Comparison of ENCODE assay signal across 11 mouse cellular contexts in genomic region chr7:139585183-139585821, GRCm38 (mm10). TPM values are rescaled to one million over a fixed set of nuclear protein-coding genes. Genes with fewer than 3 reads are reported as not detected.
DNase-seq lines count a peak whose midpoint lies in the region; ATAC-seq and TF ChIP-seq lines count a peak whose summit lies in the region.
"Had no signal": no experiment of that assay in that cellular context is flagged by ENCODE, and none has a peak within 500 bp of the region (broad histone marks: within the 10 kb centered on the region; RNA-seq: fewer than 3 reads in every experiment).

No protein-coding gene starts in this region.

- peaks cover 41% of the 10 kb centered on the region for H3K4me1 ChIP-seq in heart, embryonic 15.5 days (replicated peaks)
- no peaks in the 10 kb centered on the region; the same call in 1 of the 2 replicates for H3K4me1 ChIP-seq in heart, adult 2 months (ENCODE audit: control insufficient read depth, insufficient read depth, low read length)
- peaks cover 42% of the 10 kb centered on the region for H3K4me1 ChIP-seq in neural tube, embryonic 15.5 days
- peaks cover 42% of the 10 kb centered on the region for H3K4me1 ChIP-seq in limb, embryonic 12.5 days (replicated peaks)

- no peak overlapping the region for H3K27ac ChIP-seq in heart, embryonic 15.5 days
- no peak overlapping the region for H3K27ac ChIP-seq in heart, adult 2 months
- H3K27ac ChIP-seq in neural tube, embryonic 15.5 days (replicated peaks), result no peak overlapping the region
- H3K27ac ChIP-seq in limb, embryonic 12.5 days, result no peak overlapping the region

- no peaks in the 10 kb centered on the region for H3K9me3 ChIP-seq in heart, embryonic 15.5 days (replicated peaks)
- no peaks in the 10 kb centered on the region for H3K9me3 ChIP-seq in neural tube, embryonic 15.5 days (replicated peaks)
- H3K9me3 ChIP-seq in limb, embryonic 12.5 days, result no peaks in the 10 kb centered on the region

- H3K36me3 ChIP-seq in heart, embryonic 15.5 days, result no peaks in the 10 kb centered on the region
- H3K36me3 ChIP-seq in heart, adult 2 months (ENCODE audit: control insufficient read depth, insufficient read depth, low read length), result no peaks in the 10 kb centered on the region
- H3K36me3 ChIP-seq in neural tube, embryonic 15.5 days, result no peaks in the 10 kb centered on the region
- H3K36me3 ChIP-seq in limb, embryonic 12.5 days, result no peaks in the 10 kb centered on the region

- no peak for ATAC-seq in heart, embryonic 15.5 days (replicated peaks; ENCODE audit: insufficient number of reproducible peaks, insufficient read depth, low FRiP score, low read depth)
- ATAC-seq in neural tube, embryonic 15.5 days (ENCODE audit: low FRiP score), result no peak
- ATAC-seq in limb, embryonic 12.5 days (ENCODE audit: insufficient number of reproducible peaks, insufficient read depth, low FRiP score, low TSS enrichment, low read depth), result no peak
- ATAC-seq: inflammation-experienced regulatory T-cells, adult 6 months had no signal

- H3K9ac ChIP-seq in heart, embryonic 15.5 days, result no peak overlapping the region
- H3K9ac ChIP-seq in heart, adult 2 months (ENCODE audit: low read depth, low read length), result no peak overlapping the region
- H3K9ac ChIP-seq in neural tube, embryonic 15.5 days (replicated peaks), result no peak overlapping the region
- H3K9ac ChIP-seq in limb, embryonic 12.5 days (replicated peaks), result no peak overlapping the region

- WGBS in heart, embryonic 15.5 days, result 3% methylated on average over 29 of the region's 29 CpGs
- 5% methylated on average over 29 of the region's 29 CpGs for WGBS in heart, adult 2 months
- WGBS in neural tube, embryonic 15.5 days, result 2% methylated on average over 29 of the region's 29 CpGs
- 2% methylated on average over 29 of the region's 29 CpGs for WGBS in limb, embryonic 12.5 days

- 0 out of 2 replicates have a peak overlapping the region, but pooled peaks have one; percentile 29 for H3K4me3 ChIP-seq in heart, embryonic 15.5 days
- no peak overlapping the region for H3K4me3 ChIP-seq in heart, adult 2 months
- H3K4me3 ChIP-seq in neural tube, embryonic 15.5 days (replicated peaks), result no peak overlapping the region
- H3K4me3 ChIP-seq in limb, embryonic 12.5 days (replicated peaks), result 0 out of 2 replicates have a peak overlapping the region, but pooled peaks have one; percentile 19

- H3K4me2 ChIP-seq in heart, embryonic 15.5 days, result peak overlapping the region; percentile 46; the same call in 1 of the 2 replicates
- no peak overlapping the region for H3K4me2 ChIP-seq in neural tube, embryonic 15.5 days
- H3K4me2 ChIP-seq in limb, embryonic 12.5 days, result 0 out of 2 replicates have a peak overlapping the region, but pooled peaks have one; percentile 39

- no peak for DNase-seq in heart, adult 2 months
- peak; percentile 34 for DNase-seq in neural tube, embryonic 10.5 days (ENCODE audit: extremely low spot score, low spot score)
- DNase-seq in ovary, adult 18-20 months (ENCODE audit: low spot score), result no peak
- DNase-seq in frontal cortex, postnatal 10 days (ENCODE audit: low spot score in 2 of 2), result no peak
- DNase-seq in lung, postnatal 25 days (ENCODE audit: low spot score), result no peak
- DNase-seq: lung, postnatal 36 days; spleen, adult 18-20 months had no signal

- no peaks in the 10 kb centered on the region for H3K79me2 ChIP-seq in heart, adult 2 months (replicated peaks; ENCODE audit: control insufficient read depth, insufficient read depth, low read length)

- peaks cover 86% of the 10 kb centered on the region for H3K27me3 ChIP-seq in heart, embryonic 15.5 days
- H3K27me3 ChIP-seq in heart, adult 2 months (ENCODE audit: control insufficient read depth, insufficient read depth, low read length), result peaks cover 29% of the 10 kb centered on the region
- peaks cover 99% of the 10 kb centered on the region for H3K27me3 ChIP-seq in neural tube, embryonic 15.5 days (replicated peaks)
- H3K27me3 ChIP-seq in limb, embryonic 12.5 days, result peaks cover 100% of the 10 kb centered on the region

- TF ChIP-seq CTCF in heart, adult 2 months (IDR thresholded peaks at IDR 0.05), result no peak

- no peak for TF ChIP-seq EP300 in heart, adult 2 months (IDR thresholded peaks at IDR 0.05; ENCODE audit: insufficient read depth, low read depth, low read length)

- intact Hi-C loops in heart, adult 2 months (cut with DNase I), result no loop called here

- TF ChIP-seq POLR2A in heart, adult 2 months (IDR thresholded peaks at IDR 0.05; ENCODE audit: insufficient read depth, low read depth, low read length), result no peak

RNA-seq across cellular contexts. Expression of gene Nkx6-2, which starts 2.7 kb away (rescaled TPM):
- 0.16 and 0.48 TPM in 2 replicates for polyA plus RNA-seq in heart, embryonic 15.5 days (2015; fragmentation: Nextera tagmentation; extraction: Ambion mirVana)
- under 1 TPM in 1 of 2 experiments, not detected in 1; 0.23 TPM for total RNA-seq in heart, adult 2 months (2021)
- 0.18 TPM in 1 of 2 replicates, not detected in the other for polyA plus RNA-seq in heart, adult 2 months (2012; rRNA removed)
- 6.1 and 7.8 TPM in 2 replicates for polyA plus RNA-seq in neural tube, embryonic 15.5 days (2015; fragmentation: Nextera tagmentation; extraction: Ambion mirVana)
- polyA plus RNA-seq in limb, embryonic 12.5 days (2016; fragmentation: Nextera tagmentation; extraction: Ambion mirVana), result not detected in 2 replicates
- polyA plus RNA-seq: inflammation-experienced regulatory T-cells, adult 6 months had no signal

Comparison
In these comparisons a context has a peak if more than half of its experiments do, and no peak if none do; other contexts are left out.
1. H3K4me3 ChIP-seq: peak in heart, embryonic 15.5 days (single experiment) and limb, embryonic 12.5 days (single experiment); none in heart, adult 2 months (single experiment) and neural tube, embryonic 15.5 days (single experiment).